Mouse (Mus musculus) testis, adult 2 months (tissue): ENCODE results near the gene Mdm2.

Source experiments
- CTCF ChIP-seq: fragments of 200-500 bp; IDR thresholded peaks from 2 replicates; pipeline ENCODE4 v1.5.1; 2012; ENCODE audit warnings: low read depth, mild to moderate bottlenecking, inconsistent platforms, low read length, moderate library complexity; ENCODE audit not compliant: control insufficient read depth, insufficient read depth, insufficient replicate concordance
- POLR2A ChIP-seq: fragments of 200-500 bp; IDR thresholded peaks from 2 replicates; pipeline ENCODE4 v1.6.1; 2012; ENCODE audit warnings: low read depth, mild to moderate bottlenecking, inconsistent platforms, low read length, moderate library complexity; ENCODE audit not compliant: control insufficient read depth

DNA sequence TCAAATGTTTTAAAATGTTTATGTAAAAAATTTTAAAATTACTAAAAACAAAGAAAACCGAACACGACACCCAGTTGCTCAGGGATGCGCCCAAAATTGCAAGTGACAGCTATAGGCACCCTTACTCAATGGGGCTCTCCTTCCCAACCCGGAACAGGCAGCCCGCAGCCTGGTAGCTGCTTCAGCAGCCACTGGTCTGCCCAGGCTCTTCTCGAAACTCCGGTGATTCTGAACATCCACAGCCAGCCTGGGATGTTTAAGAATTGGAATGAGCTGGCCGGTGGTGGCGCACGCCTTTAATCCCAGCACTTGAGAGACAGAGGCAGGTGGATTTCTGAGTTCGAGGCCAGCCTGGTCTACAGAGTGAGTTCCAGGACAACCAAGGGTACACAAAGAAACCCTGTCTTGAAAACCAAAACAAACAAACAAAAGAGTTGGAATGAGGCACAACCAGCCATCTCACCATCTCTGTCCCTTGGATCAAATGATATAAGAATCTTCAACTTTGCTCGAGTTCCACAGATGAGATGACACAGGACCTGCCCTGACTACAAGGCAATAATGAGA, 20.2 kb upstream of the Mdm2 start:
- TF ChIP-seq CTCF, result no peak
- no peak for TF ChIP-seq POLR2A
